Mouse (Mus musculus) cerebellum, postnatal 4 days (tissue): ENCODE data around the gene Smg9.
A peak's percentile ranks its signal among the peaks of the same experiment; 100 is the strongest.

Experiments used
- DNase-seq, 2 experiments: peaks; one replicate each; pipeline ENCODE4 v3.0.0; 2022; ENCODE audit warnings: low spot score in 2 of 2, mixed read lengths in 1 of 2

The Smg9 gene

GRCm38 (mm10) chr7:24399256-24400081 lies at the start of gene Smg9:
Gene Smg9 (plus strand): TSS chr7:24399619.
- peak; percentile 81 to 95 for DNase-seq

DNA sequence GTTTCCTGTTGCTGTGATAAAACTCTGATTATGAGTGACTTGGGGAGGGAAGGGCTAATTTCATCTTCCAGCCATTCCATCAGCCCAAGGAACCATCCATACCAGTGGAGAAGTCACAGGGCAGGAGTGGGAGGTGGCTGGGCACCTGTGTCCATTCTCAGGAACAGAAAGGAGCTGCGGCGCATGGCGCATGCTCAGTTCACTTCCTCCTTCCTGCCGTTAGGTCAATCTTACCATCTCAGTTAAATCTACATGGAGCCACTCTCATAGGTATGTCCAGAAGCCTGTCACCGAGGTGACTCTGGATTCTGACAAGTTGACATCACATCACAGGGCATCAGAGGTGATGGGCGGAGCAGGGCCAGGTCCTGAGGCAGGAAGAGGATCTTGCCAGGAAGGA lies 43.8 kb upstream of the Smg9 start:
- DNase-seq: no peak

DNA sequence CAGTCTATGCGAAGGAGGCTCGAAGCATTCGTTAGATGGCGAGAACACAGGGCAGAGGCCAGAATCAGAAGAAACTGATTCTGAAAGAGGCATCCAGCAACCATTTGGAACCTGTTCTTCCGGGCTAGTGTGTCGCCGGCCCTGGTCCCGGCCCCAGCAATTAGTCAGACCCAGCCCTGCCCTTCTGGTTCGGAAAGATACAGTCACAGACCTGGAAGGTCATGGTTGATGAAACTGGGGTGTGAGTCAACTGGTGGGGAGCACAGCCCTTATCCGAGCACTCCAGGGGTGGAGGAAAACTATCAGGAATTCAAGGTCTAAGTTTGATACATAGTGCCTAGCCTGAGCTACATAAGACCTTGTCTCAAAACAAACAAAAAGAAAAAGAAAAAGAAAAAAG lies 43.3 kb upstream of the Smg9 start:
- DNase-seq: no peak

GRCm38 (mm10) chr7:24357899-24358298 lies 41.5 kb upstream of the Smg9 start:
- no peak for DNase-seq

DNA sequence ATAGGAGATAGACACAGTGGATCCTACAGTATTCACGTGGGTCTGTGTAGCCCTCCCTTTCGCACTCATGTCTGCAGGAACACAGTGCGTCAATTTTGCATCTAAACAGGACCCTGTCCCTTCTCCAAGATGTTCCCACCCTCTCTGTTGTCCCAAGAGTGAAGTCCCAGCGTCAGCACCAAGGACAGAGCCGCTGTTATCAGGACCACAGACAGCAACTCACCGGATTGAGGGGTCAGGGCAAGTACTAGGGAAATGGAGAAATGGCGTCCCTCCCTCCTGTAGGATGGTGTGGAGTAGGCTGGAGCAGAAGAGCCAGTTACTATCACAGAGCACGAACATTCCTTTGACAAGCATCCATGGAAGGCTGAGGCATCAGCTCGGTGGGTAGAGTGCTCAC lies 40.1 kb upstream of the Smg9 start:
- DNase-seq: no peak

DNA sequence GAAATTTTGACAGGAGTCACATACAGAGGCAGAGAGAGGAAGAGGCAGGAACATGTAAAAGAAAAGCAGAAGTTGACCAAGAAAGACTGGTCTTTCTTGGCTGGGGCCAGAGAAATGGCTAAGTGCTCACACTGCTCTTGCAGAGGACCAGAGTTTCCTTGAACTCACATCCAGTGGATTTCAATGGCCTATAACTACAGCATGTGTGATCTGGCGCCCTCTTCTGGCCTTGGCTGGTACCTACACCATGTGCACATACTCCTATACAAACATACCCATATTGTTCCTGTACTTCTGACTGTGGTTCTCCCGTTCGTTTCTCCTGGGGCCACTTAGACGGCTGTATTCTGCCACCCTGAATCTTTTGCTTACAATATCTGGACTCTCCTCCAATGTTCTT lies 38.4 kb upstream of the Smg9 start:
- no peak for DNase-seq

DNA sequence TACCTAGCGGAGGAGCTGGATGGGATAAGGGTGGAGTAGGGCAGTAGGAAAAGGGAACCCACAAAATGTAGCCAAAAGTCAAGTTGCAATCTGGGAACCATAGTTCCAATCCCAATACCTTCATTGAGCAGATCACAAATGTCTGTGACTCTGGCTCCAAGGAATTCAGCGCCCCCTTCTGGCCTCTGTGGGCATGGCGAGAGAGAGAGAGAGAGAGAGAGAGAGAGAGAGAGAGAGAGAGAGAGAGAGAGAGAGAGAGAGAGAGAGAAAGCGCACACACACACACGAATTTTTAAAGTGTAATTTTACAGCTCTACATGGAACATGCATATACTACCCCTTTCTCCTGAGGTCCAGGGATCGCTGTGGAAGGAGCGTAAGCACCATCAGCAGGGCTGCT lies 36.2 kb upstream of the Smg9 start:
- peak in 1 of 2 experiments; percentile 59 for DNase-seq

- DNase-seq: peak; percentile 81 to 91
Measured at GRCm38 (mm10) chr7:24364827-24365226, 34.6 kb upstream of the Smg9 start.

GRCm38 (mm10) chr7:24365258-24366014 lies 34.0 kb upstream of the Smg9 start:
- DNase-seq: no peak

DNA sequence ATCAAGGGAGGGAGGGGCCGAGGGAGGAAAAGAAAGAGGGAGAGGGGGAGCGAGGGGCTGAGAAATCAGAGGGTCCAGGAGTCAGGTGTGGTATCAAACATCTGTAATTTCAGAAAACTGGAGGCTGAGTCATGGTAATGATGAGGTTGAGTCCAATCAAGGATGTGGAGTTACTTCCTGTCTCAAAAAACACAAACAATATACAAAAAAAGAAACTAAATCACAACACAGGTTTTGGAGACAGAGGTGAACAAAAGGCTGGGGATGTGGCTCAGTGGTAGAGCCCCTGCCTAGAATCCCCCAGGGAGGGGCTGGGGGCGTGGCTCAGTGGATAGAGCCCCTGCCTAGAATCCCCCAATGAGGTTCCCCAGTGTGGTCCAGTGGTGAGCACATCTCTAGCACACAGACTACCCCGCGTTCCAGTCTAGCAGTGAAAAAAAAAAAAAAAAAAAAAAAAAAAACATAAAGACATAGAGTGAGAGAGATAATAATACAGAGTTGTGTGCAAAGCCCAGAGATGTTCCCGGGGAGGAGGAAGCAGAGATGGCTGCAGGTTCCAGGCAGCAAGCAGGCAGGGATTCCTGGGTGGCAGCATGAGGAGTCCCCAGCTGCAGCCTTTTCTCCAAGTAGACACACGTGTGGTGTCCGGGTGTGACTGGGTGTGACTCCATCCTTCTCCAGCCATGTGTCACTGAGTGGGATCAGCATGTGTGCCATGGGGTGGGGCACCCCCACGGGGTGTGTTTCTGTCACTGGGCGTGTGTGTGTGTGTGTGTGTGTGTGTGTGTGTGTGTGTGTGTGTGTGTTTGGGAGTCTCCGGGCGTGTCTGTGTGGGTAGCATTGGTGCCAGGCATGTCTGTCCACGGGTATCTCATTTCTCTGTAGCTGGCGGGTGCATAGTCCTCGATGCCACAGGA lies 32.4 kb upstream of the Smg9 start:
- DNase-seq: no peak

GRCm38 (mm10) chr7:24368226-24368625 lies 31.2 kb upstream of the Smg9 start:
- DNase-seq: no peak

DNA sequence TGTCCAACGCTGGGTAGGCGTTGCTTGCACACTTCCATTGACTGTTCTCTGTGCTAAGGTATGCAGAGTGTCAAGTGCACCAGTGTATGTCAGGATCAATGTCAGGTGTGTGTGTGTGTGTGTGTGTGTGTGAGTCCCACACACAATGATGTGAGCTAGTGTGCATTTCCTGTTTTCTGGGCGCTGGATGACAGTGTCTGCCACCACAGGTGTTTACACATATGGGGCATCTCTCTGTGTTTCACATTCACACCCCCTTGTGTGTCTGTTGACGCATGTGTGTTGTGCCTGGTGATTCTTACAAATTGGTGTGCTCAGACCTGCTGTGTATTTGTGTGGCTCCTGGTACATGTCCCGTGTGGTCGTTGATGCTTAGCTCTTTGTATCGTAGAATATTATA lies 30.5 kb upstream of the Smg9 start:
- no peak for DNase-seq

- no peak for DNase-seq
Measured at GRCm38 (mm10) chr7:24369731-24370541, 29.5 kb upstream of the Smg9 start, which contains the start of gene Kcnn4. Gene Kcnn4 (plus strand): TSS chr7:24370263.

- DNase-seq: no peak
Measured at GRCm38 (mm10) chr7:24371012-24371808, 28.2 kb upstream of the Smg9 start.

DNA sequence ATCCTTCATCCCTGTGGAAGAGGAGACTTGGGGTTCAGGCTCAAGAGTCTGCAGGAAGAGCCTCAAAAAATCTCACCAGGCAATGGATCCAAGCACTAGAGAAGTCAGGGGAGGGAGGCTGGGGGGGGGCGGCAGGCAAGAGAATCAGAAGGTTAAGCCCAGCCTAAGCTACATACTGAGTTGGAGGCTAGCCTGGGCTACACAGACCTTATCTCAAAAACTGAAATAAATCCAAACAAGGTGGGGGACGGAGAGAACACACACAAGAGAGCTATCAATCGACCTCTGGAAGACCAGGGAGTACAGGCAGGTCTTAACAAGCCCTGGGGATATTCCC lies 27.6 kb upstream of the Smg9 start:
- no peak for DNase-seq

- no peak for DNase-seq
Measured at GRCm38 (mm10) chr7:24372300-24372699, 27.1 kb upstream of the Smg9 start.

DNA sequence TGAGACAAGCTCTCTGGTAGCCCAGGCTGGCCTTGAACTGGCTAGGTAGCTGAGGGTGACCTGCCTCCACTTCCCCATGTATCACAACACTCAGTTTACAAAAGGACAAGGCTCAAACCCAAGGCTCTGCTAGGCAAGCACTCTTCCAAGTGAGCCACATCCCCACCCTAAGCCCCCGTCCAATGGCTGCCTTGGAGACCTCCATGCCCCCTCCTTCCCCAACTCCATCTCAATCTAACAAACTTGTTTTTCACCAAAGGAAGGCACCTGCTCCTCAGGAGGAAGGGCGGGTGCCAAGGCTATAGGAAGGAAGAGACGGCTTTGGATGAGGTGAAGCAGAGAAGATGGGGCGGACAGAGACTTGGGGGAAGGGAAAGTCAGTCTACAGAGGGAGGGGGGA lies 26.6 kb upstream of the Smg9 start:
- DNase-seq: no peak

DNA sequence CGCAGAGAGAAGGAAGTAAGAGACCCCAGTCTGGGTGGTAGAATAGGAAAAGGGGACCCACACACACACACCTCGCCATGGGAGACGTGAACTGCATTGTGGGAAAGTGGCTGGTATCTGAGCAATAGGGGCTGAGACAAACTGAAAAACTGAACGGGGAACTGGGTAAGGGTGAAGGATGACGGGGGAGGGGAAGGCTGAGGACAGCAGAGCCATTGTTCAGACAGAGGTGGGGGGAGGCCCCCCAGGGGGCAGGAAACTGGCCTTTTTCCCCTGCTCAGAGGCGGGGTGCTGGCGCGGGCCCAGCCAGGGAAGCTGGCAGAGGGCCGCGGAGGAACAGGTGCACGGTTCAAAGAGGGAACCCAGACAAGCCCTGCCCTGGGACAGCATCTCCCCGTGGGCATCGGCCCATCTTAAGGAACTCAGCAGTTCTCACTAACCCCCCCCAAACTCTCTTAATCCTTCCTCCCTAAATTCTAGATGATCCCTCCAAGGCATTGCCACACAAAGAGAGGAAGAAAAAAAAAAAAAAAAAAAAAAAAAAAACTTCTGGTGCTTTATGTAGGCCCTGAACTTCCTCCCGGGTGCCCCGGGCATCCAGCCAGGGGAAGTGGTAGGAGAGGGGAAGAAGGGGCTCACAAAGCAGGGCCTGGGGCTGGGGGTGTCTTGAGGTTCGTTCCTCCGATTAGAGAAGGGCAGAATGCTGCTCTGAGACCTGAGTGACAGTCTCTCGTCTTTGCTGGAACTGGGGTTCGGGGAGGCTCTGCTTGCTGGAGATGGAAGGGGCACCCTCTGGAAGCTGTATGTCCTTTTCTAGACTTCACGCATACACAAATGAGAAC lies 25.7 kb upstream of the Smg9 start:
- peak in 1 of 2 experiments; percentile 58 for DNase-seq

GRCm38 (mm10) chr7:24376456-24376855 lies 23.0 kb upstream of the Smg9 start:
- no peak for DNase-seq
